Mouse (Mus musculus) gastrocnemius, postnatal 14 days (tissue): ENCODE results near the gene Rcor1. TPM values are rescaled to one million over a fixed set of nuclear protein-coding genes. Genes with fewer than 3 reads are reported as not detected.

Source experiments
- DNase-seq: peaks from one replicate; pipeline ENCODE4 v3.0.0; 2021; ENCODE audit warnings: mixed read lengths
- intact Hi-C: fragments of 180-260 bp; cut with DNase I; formaldehyde crosslinking; loops from one replicate; pipeline ENCODE4 v1.15.1; 2025; ENCODE audit warnings: low total_unique reads
- total RNA-seq, 2 experiments: library from RNA; stranded (reverse); gene quantifications; 2 replicates each; pipeline ENCODE4 v1.2.3; 2021

Gene Rcor1
- total RNA-seq, 2 experiments from 2014 or later = 11.5 to 12.7 TPM

DNA sequence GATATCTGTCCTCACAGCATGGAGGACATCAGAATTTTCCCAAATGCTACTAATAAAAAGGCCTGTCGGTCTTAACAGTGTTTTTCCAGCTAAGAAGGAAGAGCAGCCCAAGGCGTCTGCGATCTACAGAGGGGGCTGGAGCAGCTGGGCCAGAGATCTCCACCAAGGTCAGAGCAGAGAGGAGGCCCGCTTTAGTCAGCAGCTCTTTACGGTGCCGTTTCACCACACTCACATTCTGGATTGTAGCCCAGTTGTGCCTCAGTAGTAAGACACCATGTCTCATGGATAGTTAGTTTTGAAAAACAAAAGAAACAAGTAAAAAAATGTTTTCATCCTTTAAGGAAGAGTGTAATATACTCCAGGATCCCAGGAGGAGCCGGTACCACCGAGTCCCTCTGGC lies 72.0 kb downstream of the Rcor1 start:
- no peak for DNase-seq
- intact Hi-C loops = no loop called here

DNA sequence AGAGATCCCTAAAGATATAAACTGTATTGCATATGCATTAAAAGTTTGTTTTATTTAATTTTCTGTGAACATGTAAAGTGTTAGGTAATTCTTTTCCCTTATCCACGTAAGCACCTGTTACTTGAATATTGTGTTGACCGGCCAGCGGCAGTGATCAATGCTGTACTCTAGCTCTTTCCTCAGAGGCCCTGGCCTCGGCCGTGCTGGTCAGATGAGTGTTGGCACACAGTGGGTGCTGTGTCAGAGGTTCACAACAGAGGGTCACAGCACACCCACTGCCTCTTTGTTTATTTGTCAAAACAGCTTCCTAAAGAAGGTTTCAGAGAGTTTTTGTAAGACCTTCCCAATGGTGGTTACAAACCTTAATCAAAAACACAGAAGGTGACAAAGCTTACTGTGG lies 75.4 kb downstream of the Rcor1 start:
- intact Hi-C loops = no loop called here
- DNase-seq = no peak

DNA sequence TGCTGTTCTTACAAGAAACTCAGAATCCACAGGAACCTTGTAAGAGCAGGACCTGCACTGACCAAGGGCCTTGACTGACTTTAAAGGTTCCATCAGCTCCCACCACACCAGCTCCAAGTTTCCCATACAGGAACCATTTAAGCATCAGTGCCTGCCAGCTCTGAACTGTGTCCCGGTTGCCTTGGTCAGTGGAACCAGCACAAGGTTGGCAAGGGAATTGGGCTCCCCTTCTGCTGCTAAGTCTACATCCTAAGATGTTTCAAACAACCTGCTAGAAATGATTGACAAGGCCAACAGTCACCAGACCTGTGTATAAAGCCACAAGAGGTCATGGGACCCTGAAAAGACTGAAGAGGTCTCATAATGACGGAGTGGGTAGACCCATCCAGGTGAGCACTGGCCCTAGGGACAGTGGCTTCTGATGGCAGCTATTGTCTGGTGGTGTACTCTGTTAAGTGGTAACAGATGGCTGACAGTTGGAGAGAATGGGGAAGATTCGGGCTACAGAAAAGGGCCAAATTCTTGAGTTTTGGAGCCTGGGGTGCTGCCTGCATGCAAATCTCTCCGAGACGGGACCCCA lies 80.4 kb downstream of the Rcor1 start:
- intact Hi-C loops = no loop called here
- no peak for DNase-seq

DNA sequence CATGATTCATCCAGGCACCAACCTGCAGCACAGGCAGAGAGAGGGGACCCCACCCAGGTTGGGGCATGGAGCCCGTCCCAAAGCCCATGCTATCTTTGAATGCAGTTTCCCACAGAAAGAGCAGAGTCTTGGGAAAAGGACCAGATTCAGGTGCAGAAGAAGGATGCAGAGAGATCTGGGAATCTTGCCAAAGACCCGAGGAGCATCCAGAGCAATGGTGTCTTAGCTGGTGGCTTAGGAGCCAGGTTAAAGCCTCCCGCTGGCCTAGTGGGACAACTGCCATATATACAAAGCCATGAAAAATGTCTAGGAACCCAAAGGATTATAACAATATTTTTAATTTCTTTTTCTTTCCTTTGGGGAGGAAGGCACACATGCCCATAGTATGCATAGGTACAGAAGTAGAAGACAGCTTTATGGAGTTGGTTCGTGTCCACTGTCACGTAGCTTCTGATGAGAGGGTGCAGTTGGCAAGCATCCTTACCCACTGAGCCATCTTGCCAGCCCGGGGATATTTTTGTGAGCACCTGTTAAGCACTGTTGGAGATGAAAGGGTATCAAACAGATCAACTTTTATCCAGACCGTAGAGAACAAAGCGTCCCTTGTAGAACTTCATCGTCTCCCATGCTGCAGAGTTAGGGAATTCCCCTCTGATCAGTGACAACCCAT lies 82.0 kb downstream of the Rcor1 start:
- intact Hi-C loops = no loop called here
- no peak for DNase-seq

DNA sequence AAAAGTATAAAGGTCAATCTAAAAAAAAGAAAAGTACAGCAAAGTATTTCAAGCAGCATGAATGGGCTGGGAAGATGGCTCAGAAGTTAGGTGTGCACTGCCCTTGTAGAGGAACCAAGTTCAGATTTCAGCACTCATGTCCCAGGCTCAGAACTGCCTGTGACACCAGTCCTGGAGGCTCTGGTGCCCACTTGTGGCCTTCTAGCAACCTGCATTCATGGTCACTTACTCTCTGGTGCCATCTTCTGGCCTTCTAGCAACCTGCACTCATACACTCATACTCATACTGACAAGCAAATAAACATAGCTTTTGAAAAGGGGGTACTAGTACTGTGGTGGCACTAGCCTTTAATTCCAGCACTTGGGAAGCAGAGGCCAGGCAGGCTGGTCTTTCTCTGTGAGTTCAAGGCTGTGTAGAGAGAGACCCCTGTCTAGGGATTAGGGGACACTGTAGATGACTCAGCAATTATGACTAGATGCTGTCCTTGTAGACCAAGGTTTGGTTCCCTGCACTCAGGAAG lies 83.2 kb downstream of the Rcor1 start:
- intact Hi-C loops = no loop called here

DNA sequence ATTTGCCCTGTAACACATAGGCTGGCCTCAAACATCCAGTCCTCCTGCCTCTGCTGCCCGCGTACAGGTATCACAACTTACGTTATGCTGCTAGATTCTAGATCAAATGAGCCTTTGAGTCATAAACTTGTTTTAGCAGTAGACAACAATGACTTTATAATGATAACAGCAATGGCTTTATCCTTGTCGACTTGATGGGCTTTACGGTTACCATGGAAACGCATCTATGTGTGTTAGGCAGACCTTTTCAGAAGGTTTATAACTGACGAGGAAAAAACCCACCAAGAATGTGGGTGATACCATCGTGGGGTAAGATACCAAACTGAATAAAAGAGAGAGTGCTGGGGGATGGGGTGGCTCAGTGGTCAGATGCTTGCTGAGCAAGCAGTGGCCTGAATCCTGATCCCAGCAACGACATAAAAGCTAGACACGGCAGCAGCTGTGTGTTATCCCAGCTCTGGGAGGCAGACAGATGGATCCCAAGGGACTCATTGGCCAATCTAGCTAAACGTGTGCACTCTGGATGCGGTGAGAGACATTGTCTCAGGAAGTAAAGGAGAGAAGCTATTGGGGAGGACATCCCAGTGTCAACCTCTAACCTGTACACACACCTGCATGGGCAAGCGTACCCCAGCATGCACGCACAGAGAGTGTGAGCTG lies 85.6 kb downstream of the Rcor1 start:
- intact Hi-C loops = no loop called here
- DNase-seq = no peak

More for the DNA sequence above, 83.2 kb downstream of the Rcor1 start:
- DNase-seq = no peak

DNA sequence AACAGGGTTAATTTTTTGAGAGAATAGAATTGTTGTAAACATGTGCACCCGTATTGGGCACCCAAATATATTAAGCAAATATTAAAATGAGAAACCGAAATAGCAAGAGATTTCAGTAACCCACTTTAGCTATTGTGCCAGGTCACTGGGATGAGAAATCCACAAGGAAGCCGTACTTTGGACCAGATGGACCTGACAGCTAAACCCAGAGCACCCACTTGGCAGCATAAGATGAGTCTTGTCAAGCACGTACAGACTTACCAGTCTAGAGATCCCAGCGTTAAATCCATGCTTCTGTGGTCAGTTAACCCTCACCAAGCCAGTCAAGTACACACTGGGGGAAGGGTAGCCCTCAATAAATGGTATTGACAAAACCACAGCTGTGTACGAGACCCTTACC lies 86.5 kb downstream of the Rcor1 start:
- intact Hi-C loops = no loop called here
- no peak for DNase-seq

DNA sequence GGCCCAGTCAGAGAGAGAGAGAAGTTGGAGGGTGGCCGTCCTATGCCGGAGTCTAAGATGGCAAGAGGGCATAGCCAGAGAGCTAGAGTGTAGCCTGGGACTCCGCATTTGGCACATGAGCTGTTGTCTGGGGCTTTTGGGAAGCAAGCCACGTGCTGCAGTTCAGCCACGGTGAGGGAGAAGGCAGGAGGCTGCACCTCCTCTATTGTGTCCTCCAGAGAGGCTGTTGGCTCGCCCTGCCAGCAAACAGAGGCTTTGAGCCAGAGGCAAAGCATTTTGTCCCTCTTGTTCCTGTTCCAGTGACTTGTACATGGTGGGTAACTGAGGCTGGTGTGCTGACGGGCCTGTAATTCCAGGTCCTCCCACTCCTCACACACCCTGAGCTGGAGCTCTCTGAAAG lies 95.0 kb downstream of the Rcor1 start:
- intact Hi-C loops = no loop called here
- no peak for DNase-seq

DNA sequence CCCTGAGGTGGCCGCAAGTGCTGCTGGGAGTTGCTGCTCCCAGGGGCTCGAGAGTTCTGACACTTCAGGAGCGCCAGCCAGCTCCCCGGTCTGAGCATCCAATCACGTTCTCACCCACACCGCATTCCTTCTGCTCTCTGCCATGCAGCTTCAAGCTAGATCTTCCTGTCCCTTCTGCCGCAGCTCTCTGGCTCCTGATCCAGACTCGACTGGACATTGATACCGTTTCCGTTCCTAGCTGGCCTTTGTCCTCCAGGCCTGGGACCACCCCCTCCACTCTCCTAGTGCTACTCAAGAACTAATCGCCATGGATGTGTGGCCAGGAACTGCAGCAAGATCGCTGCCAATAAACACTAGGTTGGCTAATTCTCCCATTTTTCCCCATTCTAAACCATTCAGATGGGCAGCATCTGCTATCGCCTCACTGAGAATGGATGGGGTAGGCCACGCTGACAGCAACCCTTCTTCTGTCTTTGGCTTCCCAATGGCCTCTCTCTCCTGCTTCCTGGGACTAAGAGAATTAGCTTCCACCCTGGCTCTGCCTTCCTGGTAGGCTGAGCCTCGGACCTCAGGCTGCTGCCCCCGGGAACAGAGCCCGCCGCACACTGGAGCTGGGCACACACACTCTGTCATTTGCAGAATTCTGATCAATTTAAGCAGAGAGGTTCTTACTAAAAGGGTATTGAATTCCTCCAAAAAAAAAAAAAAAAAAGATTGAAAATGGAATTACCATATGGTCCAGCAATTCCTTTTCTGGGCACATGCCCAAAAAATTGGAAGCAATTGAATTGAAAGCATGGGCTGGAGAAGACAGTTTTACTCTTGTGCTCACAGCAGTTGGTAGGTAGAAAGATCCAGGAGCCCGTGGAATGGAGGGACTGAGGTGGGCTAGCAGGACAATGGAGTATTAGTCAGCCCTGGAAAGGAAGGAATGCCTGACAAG lies 95.9 kb downstream of the Rcor1 start:
- DNase-seq = no peak
- intact Hi-C loops = no loop called here

DNA sequence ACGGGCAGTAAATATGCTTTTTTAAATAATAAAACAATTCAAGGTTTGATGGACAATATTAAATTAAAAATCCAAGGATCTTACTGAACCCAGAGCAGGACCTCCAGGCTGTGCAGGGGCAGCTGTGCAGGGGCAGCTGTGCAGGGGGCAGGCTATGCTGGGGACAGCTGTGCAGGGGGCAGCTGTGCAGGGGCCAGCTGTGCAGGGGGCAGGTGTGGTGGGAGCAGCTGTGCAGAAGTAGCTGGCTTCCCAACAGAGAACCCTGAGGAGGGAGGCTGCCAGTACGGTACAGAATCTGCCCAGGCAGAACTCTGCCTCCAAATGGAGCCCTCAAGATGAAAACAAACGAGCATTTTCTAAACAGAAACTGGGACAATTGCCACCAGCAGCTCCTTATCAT lies 96.8 kb downstream of the Rcor1 start:
- intact Hi-C loops = no loop called here
- no peak for DNase-seq

DNA sequence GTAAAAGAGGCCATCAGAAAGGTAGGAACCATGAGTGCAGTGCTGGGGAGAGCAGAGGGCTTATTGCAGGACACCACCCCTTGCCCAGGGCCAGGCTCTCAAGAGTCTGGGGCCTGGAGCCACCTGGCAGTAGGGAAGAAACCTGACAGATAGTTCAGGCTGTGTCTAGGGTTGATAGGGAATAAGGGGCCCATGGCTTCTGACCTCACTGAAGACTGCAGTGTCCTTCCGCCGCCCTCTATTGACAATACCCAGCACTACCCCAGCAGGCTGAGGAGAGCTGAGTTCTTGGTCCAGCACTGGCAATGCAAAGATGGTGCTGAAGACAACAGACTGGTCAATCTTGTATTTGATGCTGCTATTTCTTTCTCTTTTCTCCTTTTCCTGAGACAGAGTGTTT lies 97.9 kb downstream of the Rcor1 start:
- DNase-seq = no peak
- intact Hi-C loops = no loop called here

DNA sequence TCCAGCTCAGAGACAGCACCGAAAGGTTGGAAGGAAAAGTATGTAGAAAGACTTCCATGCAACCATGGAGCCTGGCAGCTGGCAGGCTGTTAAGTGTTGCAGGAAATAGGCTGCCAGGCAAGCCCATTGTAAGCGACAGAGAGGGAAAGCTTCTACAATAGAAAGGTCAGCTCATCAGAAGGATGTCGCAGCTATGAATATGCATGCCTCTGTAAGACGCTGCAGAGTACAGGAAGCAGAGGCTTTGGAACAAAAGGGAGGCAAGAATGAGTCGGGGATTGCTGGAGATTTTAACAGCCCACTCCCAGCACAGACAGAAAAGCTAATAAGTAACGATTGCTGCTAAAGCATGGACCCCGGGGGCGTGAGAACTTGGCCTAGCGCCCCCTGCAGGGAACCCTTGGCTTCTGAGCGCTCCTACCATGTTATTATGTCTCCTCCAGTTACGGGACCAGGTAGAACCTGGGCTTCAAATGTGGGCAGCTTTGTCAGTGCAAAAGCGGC lies 103.9 kb downstream of the Rcor1 start:
- intact Hi-C loops = no loop called here
- no peak for DNase-seq

DNA sequence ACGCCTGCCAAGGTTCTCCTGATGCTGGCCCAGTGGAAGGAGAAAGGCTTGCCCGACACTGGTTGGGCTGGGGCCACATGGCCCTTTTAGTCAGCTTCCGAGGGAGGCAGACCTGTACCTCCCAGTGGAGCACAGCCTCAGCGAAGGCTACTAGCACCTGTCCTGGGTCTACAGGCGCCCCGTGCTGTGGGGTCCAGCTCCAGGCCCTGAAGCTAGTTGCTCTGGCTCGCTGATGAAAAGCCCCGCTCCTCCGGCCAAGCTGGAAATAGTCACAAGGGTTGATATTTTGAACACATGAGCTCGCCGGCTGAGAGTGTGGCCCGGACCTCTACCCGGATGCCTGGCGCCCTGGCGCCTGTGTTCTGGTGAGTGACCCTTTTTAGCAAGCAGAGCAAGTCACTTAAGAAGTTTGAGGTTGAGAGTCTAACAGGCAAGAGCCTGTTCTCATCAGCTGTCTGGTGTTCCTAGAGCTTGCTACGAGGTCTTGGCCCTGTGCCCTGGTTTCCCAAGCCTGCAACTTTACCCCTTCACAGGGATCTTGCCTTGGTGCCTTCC lies 104.4 kb downstream of the Rcor1 start:
- DNase-seq = peak; percentile 55
- intact Hi-C loops = no loop called here

DNA sequence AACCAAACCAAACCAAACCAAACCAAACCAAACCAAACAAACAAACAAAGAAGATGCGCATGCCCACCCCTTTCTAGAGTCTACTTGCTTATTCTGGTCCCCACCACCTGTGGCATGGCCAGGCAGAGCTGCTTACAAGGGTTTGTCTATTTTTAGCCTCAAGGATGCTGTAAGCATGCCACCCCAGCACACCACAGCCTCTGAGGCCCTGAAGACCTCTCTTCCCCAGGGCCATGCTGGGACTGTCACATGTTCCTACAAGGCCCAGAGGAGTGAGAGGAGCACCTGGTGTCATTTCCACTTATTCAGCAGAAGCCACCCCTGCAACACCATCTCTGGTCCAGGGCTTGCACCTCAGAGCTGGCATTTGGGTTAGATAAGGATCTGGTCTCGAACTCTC lies 105.4 kb downstream of the Rcor1 start:
- intact Hi-C loops = no loop called here
- no peak for DNase-seq

DNA sequence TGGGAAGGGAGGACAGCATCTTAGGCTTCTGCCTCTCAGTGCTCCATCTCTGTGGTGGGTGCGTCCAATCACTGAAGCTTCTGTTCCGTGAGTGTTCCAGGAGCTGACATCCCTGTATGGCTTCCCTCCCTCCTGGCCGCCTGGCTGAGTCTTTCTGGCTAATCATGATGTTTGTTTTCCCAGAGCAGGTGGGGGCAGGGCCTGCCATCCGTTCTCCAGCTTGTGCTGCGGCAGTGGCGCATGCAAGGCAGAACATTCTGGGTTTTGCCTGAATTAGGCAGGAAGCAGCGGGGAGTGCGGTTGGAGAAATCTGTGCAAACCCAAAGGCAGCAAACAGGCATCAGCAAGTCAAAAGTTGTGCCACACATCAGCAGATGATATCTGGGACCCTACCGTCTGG lies 106.1 kb downstream of the Rcor1 start:
- intact Hi-C loops = no loop called here
- DNase-seq = no peak

DNA sequence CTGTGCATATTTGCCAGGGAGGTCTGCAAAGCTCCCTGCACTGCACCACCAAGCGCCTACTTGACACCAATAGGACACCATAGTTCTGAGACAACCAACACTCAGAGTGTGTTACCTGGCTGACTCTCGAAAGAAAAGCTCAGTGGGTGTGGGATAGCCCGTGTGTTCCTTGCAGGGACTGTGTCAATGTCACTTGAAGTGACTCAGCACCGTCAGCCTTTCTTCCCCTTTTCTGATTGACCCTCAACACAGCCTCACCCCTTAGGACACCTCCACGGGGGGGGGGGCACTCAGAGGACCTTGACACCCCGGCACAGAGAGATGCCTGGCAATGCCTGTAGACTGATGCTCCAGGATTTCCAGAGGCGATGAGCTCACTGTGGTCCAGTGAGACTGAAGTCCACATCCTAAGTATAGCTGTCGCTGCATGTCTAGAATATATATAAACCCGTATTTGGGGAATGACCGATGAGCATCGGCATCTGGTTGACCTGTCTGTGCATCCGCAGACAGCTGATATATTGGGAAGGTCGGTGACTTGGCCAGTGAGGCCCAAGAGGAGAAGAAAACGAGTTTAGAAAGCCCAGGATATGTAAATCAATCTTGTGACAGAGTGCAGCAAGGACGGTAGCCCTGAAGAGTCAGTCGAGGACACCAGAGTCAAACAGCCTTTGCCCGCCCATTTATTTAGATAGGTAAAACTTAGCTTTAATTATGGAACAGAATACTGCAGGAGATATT lies 110.5 kb downstream of the Rcor1 start:
- intact Hi-C loops = no loop called here
- DNase-seq = no peak

DNA sequence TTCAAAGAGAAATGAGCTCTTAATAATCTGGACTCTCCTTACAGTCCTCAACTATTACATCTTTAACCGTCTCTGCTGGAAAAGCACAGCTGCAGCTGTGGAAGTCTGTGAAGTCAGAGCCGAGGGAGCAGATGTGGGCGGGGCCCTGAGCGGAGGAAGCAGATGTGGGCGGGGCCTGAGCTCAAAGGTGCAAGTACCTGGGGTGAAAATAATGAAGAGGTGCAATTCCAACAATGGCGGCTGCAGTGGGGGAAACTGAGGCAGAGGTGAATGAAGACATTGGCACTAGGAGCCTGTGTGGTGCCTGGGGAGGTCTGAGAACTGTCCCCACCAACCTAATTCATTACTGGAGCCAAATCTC lies 111.1 kb downstream of the Rcor1 start:
- no peak for DNase-seq
- intact Hi-C loops = no loop called here

DNA sequence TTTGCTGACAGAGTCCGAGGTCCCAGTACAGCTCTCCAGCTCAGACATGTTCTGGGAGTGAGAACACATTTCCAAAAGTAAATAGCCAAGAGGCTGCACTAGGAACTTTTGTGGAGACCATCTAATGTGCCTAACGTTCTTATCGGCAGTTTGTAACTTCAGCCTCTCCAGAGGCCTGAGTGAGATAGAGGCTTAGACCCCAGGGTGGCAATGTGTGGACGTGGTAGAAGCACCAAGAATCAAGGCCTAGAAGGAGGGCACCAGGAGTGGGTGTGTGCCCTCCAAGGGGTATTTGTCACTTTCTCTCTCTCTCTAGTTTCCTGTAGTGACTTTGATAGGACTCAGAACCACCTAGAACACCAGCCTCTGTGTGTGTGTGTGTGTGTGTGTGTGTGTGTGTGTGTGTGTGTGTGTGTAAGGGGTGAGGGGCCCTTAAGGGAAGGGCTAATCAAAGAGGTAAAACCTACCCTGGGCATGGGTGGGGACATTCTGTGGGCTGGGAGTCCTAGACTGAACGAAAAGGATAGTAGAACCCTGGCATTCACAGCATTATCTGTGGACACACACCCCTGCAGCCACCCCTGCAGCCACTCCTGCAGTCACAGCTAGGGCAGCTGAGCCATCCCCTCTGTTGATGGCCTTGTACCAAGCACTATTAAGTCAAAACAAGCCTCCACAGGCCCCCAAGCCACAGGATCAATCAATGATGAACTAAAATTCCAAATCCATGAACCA lies 112.4 kb downstream of the Rcor1 start:
- DNase-seq = no peak
- intact Hi-C loops = no loop called here
